Mouse (Mus musculus) spleen, adult 2 months (tissue): ENCODE results near the gene Heyl. TPM values are rescaled to one million over a fixed set of nuclear protein-coding genes. Genes with fewer than 3 reads are reported as not detected.
"Not testable (repeated sequence)": the region's sequence is repeated elsewhere in the genome, so short reads cannot be mapped to it uniquely, and the experiment has no call there.

Source experiments
- DNase-seq, 2 experiments: peaks; one replicate each; pipeline versions ENCODE4 v3.0.0 to v3.0.0-alpha.2; 2012 to 2021; ENCODE audit warnings: low spot score in 2 of 2, low read depth in 1 of 2
- H3K27ac ChIP-seq: fragments of 200-500 bp; 2 replicates; pipeline ENCODE4 v1.5.1; 2012; ENCODE audit warnings: low read length, inconsistent platforms; ENCODE audit not compliant: insufficient read depth
- H3K27me3 ChIP-seq: fragments of 200-500 bp; 2 replicates; pipeline ENCODE4 v1.6.1; 2012; ENCODE audit warnings: mild to moderate bottlenecking, moderate library complexity, low read length, inconsistent platforms; ENCODE audit not compliant: control insufficient read depth, insufficient read depth
- H3K36me3 ChIP-seq: fragments of 200-500 bp; 2 replicates; pipeline ENCODE4 v1.6.1; 2012; ENCODE audit warnings: mild to moderate bottlenecking, low read length, inconsistent platforms; ENCODE audit not compliant: control insufficient read depth, insufficient read depth
- H3K4me1 ChIP-seq: fragments of 200-500 bp; 2 replicates; pipeline ENCODE4 v1.6.1; 2011; ENCODE audit warnings: inconsistent platforms; ENCODE audit not compliant: control insufficient read depth, insufficient read depth, insufficient read length
- H3K4me3 ChIP-seq: fragments of 200-500 bp; 2 replicates; pipeline ENCODE4 v1.5.1; 2011; ENCODE audit warnings: mild to moderate bottlenecking, inconsistent platforms; ENCODE audit not compliant: insufficient read depth, insufficient read length; ENCODE audit errors: extremely low read depth
- CTCF ChIP-seq: fragments of 200-500 bp; IDR thresholded peaks from 2 replicates; pipeline ENCODE4 v1.5.1; 2011; ENCODE audit warnings: mild to moderate bottlenecking, inconsistent platforms; ENCODE audit not compliant: insufficient read depth, insufficient read length, insufficient replicate concordance; ENCODE audit errors: extremely low read depth
- POLR2A ChIP-seq: fragments of 200-500 bp; IDR thresholded peaks from 2 replicates; pipeline ENCODE4 v1.6.1; 2011; ENCODE audit warnings: low read depth, low read length, inconsistent platforms
- WGBS: fragments of 180-500 bp; shearing (Covaris S2); methylation state at CpG from one replicate; pipeline ENCODE4 v1.1.7; 2018; 5-methylcytosine and 5-hydroxymethylcytosine counted together
- polyA plus RNA-seq: library from polyadenylated mRNA; depleted of rRNA; stranded (reverse); fragments of >200 nt; gene quantifications from 2 replicates; pipeline ENCODE4 v1.2.3, GENCODE M21; 2012

Heyl gene
- polyA plus RNA-seq, 1 experiment, result 2.9 TPM

DNA sequence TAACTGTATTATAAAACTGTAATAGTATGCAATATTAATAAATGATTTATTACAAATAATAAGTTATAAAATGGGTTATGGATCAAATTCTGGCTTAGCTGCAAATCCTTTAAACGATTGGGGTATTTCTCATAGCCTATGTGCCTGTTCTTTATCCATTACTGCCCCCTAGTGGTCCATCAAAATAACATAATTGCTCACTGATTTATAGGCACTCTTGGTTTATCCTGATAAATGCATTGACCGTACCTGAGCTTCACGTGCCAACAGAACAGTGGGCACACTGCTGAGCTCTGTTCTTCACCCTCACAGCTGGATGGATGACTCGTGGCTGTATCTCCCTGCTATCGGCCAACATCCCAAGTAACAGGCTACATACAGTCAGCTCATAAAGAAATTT, 21.3 kb downstream of the Heyl start:
- Histone ChIP-seq H3K4me1 (no peaks in the 10 kb centered on the region), H3K4me3 (no peak overlapping the region), H3K27ac (no peak overlapping the region), H3K27me3 (no peaks in the 10 kb centered on the region), H3K36me3 (no peaks in the 10 kb centered on the region)
- DNase-seq, result peak in 1 of 2 experiments; percentile 21
- TF ChIP-seq CTCF (no peak), POLR2A (no peak)
- WGBS, result 13% methylated on average over 5 of the region's 5 CpGs

GRCm38 (mm10) chr4:123260071-123260746, 26.9 kb downstream of the Heyl start:
- DNase-seq, result no peak
- no peak for TF ChIP-seq POLR2A
- no peak for TF ChIP-seq CTCF
- Histone ChIP-seq H3K27me3 (no peaks in the 10 kb centered on the region), H3K36me3 (no peaks in the 10 kb centered on the region), H3K27ac (no peak overlapping the region), H3K4me3 (no peak overlapping the region), H3K4me1 (no peaks in the 10 kb centered on the region)
- WGBS, result 17% methylated on average over 8 of the region's 8 CpGs

DNA sequence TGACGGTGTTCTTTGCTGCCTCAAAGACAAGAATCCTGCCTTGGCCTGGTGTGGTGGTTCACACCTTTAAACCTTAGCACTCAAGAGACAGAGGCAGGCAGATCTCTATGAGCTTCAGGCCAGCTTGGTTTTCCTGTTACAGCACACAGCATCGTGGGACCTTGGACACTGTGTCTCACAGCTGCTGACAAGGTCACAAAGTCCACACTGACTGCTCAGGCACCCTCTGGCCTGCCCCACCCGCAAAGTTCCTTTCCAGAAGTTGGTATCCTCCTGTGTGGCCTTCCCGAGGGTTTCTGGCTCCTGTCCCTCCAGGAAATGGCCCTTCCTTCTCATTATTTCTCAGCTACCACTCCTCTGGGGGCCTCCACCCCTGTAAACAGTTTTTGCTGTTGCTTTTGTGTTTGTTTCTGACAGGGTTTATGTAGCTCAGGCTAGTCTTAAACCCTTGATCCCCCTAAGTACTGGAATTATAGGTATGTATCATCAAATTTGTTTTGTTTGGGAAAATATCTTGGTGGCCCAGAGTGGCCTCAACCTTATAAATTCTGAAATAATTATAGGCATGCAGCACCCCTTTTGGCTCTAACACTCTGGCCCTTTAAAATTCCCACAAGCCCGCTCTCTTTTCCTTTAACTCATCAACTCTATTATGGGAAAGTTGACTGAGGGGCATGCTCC, 28.5 kb downstream of the Heyl start, which contains the start of gene Pabpc4:
TSS of gene Pabpc4 (plus strand) at position 631 of the 681 bp plus-strand sequence.
- H3K27me3 ChIP-seq, result no peaks in the 10 kb centered on the region
- no peaks in the 10 kb centered on the region for H3K36me3 ChIP-seq
- H3K4me1 ChIP-seq, result no peaks in the 10 kb centered on the region
- no peak within 1 kb of the TSS for H3K4me3 ChIP-seq
- H3K27ac ChIP-seq, result no peak within 1 kb of the TSS
- no peak for DNase-seq
- WGBS, result 64% methylated on average over 5 of the region's 5 CpGs
- TF ChIP-seq POLR2A (no peak), CTCF (no peak)

- Histone ChIP-seq H3K4me1 (no peaks in the 10 kb centered on the region), H3K27ac (no peak overlapping the region), H3K4me3 (no peak overlapping the region), H3K36me3 (no peaks in the 10 kb centered on the region), H3K27me3 (no peaks in the 10 kb centered on the region)
- DNase-seq, result no peak
- TF ChIP-seq CTCF, result no peak
- no peak for TF ChIP-seq POLR2A
- WGBS, result 91% methylated on average over 3 of the region's 3 CpGs
These were observed 37.7 kb downstream of the Heyl start for GRCm38 (mm10) chr4:123271063-123271462.

DNA sequence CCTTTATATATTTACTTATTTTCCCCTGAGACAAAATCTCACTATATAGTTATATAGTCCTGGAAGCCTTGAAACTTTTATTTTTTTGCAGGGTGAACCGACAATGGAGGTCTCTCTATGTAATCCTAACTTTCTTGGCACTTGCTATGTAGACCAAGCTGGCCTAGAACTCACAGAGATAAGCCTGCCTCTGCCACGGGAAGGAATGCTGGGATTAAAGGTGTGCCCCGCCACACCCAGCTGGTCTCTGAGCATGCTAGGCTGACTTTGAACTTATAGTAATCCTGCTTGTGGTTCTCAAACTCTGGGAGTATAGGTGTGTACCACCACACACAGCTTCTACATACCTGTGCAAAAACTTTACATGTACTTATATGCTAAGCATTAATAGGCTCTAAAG, 46.8 kb downstream of the Heyl start:
- 72% methylated on average over 3 of the region's 3 CpGs for WGBS
- H3K27me3 ChIP-seq, result no peaks in the 10 kb centered on the region
- no peak overlapping the region for H3K27ac ChIP-seq
- H3K36me3 ChIP-seq, result no peaks in the 10 kb centered on the region
- no peak for DNase-seq
- TF ChIP-seq POLR2A, result no peak
- no peak for TF ChIP-seq CTCF
- peaks cover 7% of the 10 kb centered on the region; the same call in 1 of the 2 replicates for H3K4me1 ChIP-seq
- no peak overlapping the region for H3K4me3 ChIP-seq

DNA sequence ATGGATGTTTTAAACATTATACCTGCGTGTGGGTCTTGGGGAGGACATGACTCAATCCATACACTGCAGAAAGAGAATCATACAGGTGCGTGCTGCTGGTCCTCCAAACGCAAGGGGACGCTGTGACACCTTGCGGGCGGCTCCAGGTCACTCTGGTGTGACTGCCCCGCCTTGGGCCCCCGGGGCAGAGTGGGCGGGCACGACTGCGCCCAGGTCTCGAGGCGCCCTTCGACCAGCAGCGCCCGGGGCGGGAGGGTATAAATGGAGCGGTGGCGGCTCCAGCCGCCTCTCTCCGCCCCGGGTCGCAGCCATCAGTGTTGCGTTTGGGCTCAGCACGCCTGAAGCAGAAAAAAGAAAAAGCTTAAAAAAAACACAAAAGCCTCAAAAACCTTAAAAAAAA, 49.1 kb downstream of the Heyl start:
- peak; percentile 53 for TF ChIP-seq POLR2A
- TF ChIP-seq CTCF, result peak; percentile 69; the same call in 1 of the 2 replicates
- H3K27ac ChIP-seq, result peak overlapping the region; percentile 66; the same call in 1 of the 2 replicates
- H3K27me3 ChIP-seq, result no peaks in the 10 kb centered on the region
- H3K36me3 ChIP-seq, result peaks cover 2% of the 10 kb centered on the region
- H3K4me3 ChIP-seq, result peak overlapping the region; percentile 59
- peaks cover 7% of the 10 kb centered on the region; the same call in 1 of the 2 replicates for H3K4me1 ChIP-seq
- DNase-seq, result peak; percentile 83 to 92
- WGBS, result under 1% methylated on average over 25 of the region's 25 CpGs

GRCm38 (mm10) chr4:123282915-123283674, 49.7 kb downstream of the Heyl start:
- H3K4me3 ChIP-seq, result peak overlapping the region; percentile 59; the same call in 1 of the 2 replicates
- not testable (repeated sequence) for H3K36me3 ChIP-seq, H3K27ac ChIP-seq, H3K4me1 ChIP-seq, H3K27me3 ChIP-seq
- DNase-seq, result peak in 1 of 2 experiments; percentile 12
- WGBS, result under 1% methylated on average over 44 of the region's 55 CpGs

DNA sequence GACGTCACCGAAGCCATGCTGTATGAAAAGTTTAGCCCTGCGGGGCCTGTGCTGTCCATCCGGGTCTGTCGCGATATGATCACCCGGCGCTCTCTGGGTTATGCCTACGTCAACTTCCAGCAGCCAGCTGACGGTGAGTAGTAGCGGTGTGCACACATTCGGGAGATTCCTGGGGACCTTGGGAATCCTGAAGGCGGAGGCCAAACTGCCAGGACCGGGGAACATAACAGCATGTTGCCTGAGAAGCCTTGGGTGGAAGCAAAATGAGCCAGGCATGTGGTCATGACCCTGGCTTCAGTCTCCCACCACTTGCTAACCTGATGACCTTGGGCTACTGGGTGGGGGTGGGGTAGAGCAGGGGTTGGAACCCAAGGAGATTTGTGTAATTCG, 50.3 kb downstream of the Heyl start:
- H3K36me3 ChIP-seq, DNase-seq, H3K27ac ChIP-seq, H3K4me1 ChIP-seq, H3K27me3 ChIP-seq: not testable (repeated sequence)
- WGBS, result 3% methylated on average over 15 of the region's 15 CpGs
- peak overlapping the region; percentile 37 for H3K4me3 ChIP-seq
